Mouse (Mus musculus) cortical plate, adult 2 months (tissue): ENCODE measurements around the gene Gm14412. TPM values are rescaled to one million over a fixed set of nuclear protein-coding genes. Genes with fewer than 3 reads are reported as not detected.
"Not testable (repeated sequence)": the region's sequence is repeated elsewhere in the genome, so short reads cannot be mapped to it uniquely, and the experiment has no call there.

ENCODE experiments used
- H3K27ac ChIP-seq: fragments of 200-500 bp; 2 replicates; pipeline ENCODE4 v1.5.1; 2012; ENCODE audit warnings: low read length, control low read depth, inconsistent platforms; ENCODE audit not compliant: insufficient read depth
- H3K4me1 ChIP-seq: fragments of 200-500 bp; 2 replicates; pipeline ENCODE4 v1.6.1; 2011; ENCODE audit warnings: low read length; ENCODE audit not compliant: control insufficient read depth, insufficient read depth
- H3K4me3 ChIP-seq: fragments of 200-500 bp; 2 replicates; pipeline ENCODE4 v1.5.1; 2011; ENCODE audit warnings: mild to moderate bottlenecking, low read length, control low read depth; ENCODE audit not compliant: insufficient read depth
- CTCF ChIP-seq: fragments of 200-500 bp; IDR thresholded peaks from 2 replicates; pipeline ENCODE4 v1.5.1; 2011; ENCODE audit warnings: mild to moderate bottlenecking, control low read depth, low read length; ENCODE audit not compliant: insufficient read depth; ENCODE audit errors: extremely low read depth
- POLR2A ChIP-seq: fragments of 200-500 bp; IDR thresholded peaks from 2 replicates; pipeline ENCODE4 v1.6.1; 2011; ENCODE audit warnings: mild to moderate bottlenecking, low read length, control low read depth; ENCODE audit not compliant: insufficient read depth; ENCODE audit errors: extremely low read depth
- polyA plus RNA-seq: library from polyadenylated mRNA; depleted of rRNA; stranded (reverse); fragments of >200 nt; gene quantifications from 2 replicates; pipeline ENCODE4 v1.2.3, GENCODE M21; 2012; rRNA removed

Gene Gm14412
- 4.2 and 5.2 TPM in 2 replicates for polyA plus RNA-seq

DNA sequence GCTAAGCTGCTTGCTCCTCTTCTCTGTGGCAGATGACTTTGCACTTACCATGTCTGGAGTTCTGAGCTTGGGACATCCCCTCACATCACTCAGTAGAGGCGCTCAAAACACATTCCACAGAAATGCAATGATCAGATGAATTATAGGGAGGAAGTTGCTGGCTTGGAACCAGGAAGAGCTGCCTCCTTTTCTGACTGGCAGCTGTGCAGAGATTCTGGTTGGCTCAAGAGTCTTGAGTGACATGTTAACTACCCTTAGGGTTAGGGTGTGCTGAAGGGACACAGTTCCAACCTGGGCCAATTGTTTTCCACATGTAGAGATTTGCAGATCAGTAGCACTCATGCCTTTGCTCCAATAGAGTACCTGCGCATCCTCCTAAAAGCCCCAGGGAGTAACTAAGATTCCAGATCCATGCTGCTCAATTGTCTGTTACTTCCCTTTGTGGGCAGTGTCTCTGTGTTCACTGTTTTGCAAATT, at the start of gene Gm14412:
TSS of gene Gm14412 (minus strand) at position 51 of the 477 bp plus-strand sequence.
- H3K4me3 ChIP-seq, H3K27ac ChIP-seq, H3K4me1 ChIP-seq: not testable (repeated sequence)

DNA sequence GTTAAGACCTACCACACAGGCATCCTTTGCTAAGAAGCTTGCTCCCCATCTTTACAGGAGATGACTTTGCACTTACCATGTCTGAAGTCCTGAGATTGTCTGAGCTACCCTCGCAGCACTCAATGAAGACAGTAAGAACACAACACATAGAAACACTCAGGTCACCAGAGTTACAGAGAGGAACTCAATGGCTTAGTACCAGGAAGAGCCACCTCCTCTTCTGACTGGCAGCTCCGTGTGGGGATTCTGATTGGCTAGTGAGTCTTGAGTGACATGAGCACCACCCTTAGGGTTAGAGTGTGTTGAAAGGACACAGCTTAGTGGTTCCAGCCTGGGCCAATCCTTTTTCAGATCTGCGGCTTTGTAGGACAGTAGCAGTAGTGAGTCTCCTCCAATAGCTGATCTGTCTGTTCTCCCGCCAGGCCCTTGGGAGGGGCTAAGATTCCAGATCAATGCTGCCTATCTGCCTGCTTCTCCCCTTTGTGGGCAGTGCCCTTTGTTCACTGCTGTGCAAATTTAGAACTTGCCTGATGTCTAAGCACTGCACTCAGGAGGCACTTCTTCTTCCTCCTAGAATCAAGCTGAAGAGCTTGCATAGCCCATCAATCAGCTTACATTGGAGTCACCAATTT, 5.7 kb upstream of the Gm14412 start:
- not testable (repeated sequence) for H3K4me1 ChIP-seq, H3K27ac ChIP-seq, H3K4me3 ChIP-seq

DNA sequence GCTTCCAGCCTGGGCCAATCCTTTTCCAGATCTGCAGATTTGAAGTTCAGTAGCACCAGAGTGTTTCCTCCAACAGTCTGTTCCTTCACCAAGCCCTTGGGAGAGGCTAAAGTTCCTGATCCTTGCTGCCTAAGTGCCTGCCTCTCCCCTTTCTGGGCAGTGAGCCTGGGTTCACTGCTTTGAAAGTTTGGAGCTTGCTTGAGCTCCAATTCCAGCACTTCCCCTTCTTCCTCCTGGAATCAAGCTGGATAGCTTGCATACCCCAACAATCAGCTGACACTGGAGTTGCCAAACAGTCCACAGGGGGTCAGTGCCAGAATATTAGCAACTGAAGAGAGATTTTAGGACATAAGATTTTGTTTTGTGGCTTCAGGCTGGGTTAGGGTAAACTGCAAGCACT, 2.7 kb downstream of the Gm14412 start:
- H3K4me3 ChIP-seq, H3K27ac ChIP-seq, H3K4me1 ChIP-seq: not testable (repeated sequence)

DNA sequence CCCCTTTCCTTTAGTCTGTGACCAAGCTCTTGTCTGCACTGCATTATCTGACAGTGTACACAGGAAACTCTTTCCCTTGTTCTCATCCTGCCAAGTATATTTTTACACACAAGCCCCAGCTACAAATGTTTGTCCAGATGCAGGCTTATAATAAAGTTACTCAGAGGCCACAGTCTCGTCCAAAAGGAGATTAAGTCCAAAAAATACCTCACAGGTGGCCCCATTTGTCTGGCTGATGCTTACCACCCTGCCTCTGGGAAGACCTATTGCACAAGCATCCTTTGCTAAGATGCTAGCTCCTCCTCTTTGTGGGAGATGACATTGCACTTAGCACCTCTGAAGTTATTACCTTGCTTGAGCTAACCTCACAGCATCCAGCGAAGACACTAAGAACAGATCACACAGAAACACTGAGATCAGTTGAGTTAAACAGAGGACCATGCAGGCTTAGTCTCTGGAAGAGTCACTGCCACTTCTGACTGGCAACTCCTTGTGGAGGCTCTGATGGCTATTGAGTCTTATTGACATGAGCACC, 3.3 kb downstream of the Gm14412 start:
- not testable (repeated sequence) for H3K27ac ChIP-seq, H3K4me1 ChIP-seq, H3K4me3 ChIP-seq

DNA sequence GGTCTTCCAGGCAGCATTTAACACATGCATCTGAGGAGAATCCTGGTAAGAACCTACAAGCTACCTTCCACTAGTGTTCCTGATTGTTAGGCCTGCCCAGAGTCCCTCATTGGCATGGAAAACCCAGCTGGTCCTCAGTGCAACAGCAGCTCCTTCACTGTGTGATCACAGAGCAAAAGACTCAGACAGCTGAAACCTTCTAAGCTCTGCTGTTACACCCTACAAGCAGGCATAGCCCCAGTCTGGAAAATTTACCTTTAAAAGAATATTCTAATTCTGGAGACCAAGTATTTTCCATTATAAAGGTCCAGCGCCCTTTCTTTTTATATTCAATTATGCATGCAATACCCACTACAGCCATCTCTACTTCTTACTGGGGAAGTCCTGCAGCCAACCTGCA, 5.1 kb downstream of the Gm14412 start:
- H3K27ac ChIP-seq: no peak overlapping the region
- TF ChIP-seq POLR2A (no peak), CTCF (no peak)
- H3K4me1 ChIP-seq: no peaks in the 10 kb centered on the region
- no peak overlapping the region for H3K4me3 ChIP-seq

DNA sequence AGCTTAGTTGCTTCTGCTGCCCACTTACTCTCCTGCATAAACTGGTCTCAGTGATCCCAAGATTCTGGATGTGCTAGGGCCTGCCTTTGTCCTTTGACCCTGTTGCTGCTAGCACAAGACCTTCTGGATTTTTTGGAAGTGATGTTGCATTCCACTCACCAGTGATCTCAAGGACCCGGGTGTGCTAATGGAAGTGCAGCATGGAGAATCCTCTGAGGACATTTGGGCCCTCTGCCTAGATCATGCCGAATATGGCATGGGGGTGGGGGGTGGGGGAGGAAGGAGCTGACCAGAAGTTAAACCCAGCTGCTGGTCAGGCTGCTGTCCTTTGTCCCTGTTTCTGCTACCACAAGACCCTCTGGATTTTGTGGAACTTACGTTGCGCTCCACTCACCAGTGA, 14.5 kb downstream of the Gm14412 start:
- H3K4me1 ChIP-seq, H3K27ac ChIP-seq, H3K4me3 ChIP-seq: not testable (repeated sequence)

DNA sequence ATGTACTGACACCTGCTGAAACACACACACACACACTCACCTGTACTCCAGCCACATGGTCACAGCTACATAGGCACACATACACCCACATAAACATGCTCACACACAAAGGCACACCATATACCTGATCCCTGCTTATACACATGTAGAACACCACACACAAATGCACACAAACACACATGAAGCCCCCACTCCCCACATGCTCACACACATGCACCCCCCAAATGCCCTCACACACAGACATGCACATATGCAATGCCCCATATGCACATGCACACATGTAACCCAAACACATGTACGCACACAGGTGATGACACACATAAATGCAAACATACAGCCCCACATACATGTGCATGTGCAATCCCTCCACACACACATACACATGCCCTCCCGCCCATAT, 19.1 kb downstream of the Gm14412 start:
- H3K4me3 ChIP-seq, H3K27ac ChIP-seq, H3K4me1 ChIP-seq: not testable (repeated sequence)

DNA sequence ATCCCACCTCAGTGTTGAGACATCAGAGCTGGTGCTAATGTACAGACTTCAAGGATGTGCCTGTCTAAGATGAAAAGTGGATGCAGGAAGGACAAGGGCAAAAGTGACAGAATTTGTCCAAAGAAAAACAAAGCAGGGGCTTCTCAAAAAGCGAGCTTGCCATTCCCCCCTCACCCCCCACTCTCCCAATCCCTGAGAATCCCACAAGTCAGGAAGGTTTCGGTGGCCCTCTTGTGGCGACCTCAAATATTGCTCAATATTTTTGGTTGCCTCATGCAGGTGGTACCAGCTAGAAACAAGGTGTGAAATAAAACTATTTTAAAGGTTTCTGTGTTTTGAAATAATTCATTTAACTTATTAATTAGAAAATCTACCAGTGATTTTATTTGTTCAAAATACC, 40.4 kb downstream of the Gm14412 start:
- not testable (repeated sequence) for H3K4me3 ChIP-seq, H3K4me1 ChIP-seq, H3K27ac ChIP-seq

DNA sequence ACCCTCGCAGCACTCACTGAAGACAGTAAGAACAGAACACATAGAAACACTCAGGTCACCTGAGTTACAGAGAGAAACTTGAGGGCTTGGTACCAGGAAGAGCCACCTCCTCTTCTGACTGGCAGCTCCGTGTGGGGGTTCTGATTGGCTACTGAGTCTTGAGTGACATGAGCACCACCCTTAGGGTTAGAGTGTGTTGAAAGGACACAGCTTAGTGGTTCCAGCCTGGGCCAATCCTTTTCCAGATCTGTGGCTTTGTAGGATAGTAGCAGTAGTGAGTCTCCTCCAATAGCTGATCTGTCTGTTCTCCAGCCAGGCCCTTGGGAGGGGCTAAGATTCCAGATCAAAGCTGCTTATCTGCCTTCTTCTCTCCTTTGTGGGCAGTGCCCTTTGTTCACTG, 46.4 kb downstream of the Gm14412 start:
- not testable (repeated sequence) for H3K4me3 ChIP-seq, H3K4me1 ChIP-seq, H3K27ac ChIP-seq

DNA sequence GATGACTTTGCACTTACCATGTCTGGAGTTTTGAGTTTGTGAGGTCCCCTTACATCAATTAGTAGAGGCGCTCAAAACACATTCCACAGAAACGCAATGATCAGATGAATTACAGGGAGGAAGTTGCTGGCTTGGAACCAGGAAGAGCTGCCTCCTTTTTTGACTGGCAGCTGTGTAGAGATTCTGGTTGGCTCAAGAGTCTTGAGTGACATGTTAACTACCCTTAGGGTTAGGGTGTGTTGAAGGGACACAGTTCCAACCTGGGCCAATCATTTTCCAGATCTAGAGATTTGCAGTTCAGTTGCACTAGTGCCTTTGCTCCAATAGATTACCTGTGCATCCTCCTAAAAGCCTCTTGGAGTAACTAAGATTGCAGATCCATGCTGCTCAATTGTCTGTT, 51.9 kb downstream of the Gm14412 start:
- H3K27ac ChIP-seq, H3K4me1 ChIP-seq, H3K4me3 ChIP-seq: not testable (repeated sequence)

DNA sequence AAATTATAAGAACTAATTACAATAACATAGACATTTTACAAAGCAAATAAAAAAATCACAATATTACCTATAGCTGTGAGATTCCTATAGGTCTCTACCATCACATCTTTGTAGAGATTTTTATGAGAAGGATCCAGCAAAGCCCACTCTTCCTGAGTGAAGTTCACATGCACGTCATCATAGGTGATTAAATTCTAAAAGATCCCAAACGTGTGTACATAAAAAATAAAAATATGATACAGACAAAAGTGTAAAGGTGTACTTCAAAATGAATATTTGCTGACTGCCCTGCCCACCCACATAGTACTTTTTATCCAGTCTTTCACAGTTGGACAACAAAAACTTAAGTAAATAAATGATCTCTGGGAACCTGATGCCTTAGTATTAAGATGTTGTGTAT, 57.2 kb downstream of the Gm14412 start, which contains the start of gene Gm14409:
TSS of gene Gm14409 (minus strand) at position 101 of the 400 bp plus-strand sequence.
- not testable (repeated sequence) for H3K27ac ChIP-seq, H3K4me1 ChIP-seq, H3K4me3 ChIP-seq

Other genes starting within 250 kb of the Gm14412 start
- gene Gm14401, start 250.0 kb downstream of the Gm14412 start, polyA plus RNA-seq: not detected in 2 replicates
- gene Gm14410, start 117.9 kb downstream of the Gm14412 start, polyA plus RNA-seq: 53.6 and 63.5 TPM in 2 replicates
- not detected in 2 replicates for gene Gm14409, start 57.3 kb downstream of the Gm14412 start, polyA plus RNA-seq
- gene Gm14418, start 74.0 kb upstream of the Gm14412 start, polyA plus RNA-seq: 10.8 and 11.8 TPM in 2 replicates
- 18.6 and 21.1 TPM in 2 replicates for gene Zfp970, start 140.4 kb upstream of the Gm14412 start, polyA plus RNA-seq
- gene Gm14403, start 173.9 kb upstream of the Gm14412 start, polyA plus RNA-seq: 8.2 and 9.5 TPM in 2 replicates